Mouse (Mus musculus): ENCODE data around the gene Sulf2. TPM values are rescaled to one million over a fixed set of nuclear protein-coding genes. Genes with fewer than 3 reads are reported as not detected.

Gene Sulf2
- polyA plus RNA-seq, 1 experiment: 119 TPM

DNA sequence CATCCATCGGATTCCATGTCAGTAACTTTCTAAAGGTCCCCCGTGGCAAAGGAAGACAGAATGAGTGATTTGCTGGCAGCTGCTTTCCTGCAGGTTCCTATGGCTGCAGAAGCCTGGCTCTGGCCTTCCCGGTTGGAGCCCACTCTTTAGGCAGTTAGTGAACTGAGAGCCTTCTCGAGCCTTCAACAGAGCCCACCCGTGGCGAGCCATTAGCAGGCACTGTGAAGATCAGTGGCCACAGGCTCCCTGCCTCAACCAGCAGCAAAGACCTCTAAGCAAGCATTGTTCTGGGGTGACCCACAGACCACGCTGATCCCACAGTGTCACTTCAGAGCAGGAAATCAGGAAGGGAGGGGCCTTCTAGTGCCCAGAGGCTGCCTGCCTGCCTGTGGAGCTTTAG lies 13.4 kb upstream of the Sulf2 start:
- no peak overlapping the region for H3K27ac ChIP-seq (ENCODE audit: insufficient read depth, low read length)
- H3K4me1 ChIP-seq (ENCODE audit: control insufficient read depth, insufficient read depth, low read length): peaks cover 10% of the 10 kb centered on the region
- no peak overlapping the region for H3K9ac ChIP-seq (ENCODE audit: low read depth, poor library complexity, severe bottlenecking)

DNA sequence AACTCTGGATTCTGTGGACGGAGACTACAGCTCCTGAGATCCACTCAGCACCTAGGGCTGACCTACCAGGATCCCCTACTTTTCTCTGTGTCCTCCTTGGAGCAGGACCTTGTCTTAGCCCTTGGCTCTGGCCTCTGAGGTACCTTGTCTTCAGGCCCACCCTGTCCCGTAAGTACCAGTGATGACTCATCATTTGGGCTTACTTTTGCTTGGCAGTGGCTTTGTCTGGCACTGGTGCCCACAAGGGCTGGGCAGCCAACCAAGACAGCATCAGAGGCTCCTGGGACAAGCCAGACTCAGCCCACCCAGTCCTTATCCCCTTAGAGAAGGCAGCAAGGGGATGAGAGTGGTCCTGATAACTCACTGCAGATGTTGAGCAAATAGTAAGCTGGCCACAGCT lies 11.9 kb upstream of the Sulf2 start:
- no peak for TF ChIP-seq EP300 (IDR thresholded peaks at IDR 0.05; ENCODE audit: insufficient read depth, low read depth, low read length)
- no peak for TF ChIP-seq CTCF (IDR thresholded peaks at IDR 0.05; ENCODE audit: low read depth, low read length)
- TF ChIP-seq POLR2A (IDR thresholded peaks at IDR 0.05; ENCODE audit: insufficient read depth, low read length): no peak
- Histone ChIP-seq H3K27ac (ENCODE audit: insufficient read depth, low read length) (no peak overlapping the region), H3K9ac (ENCODE audit: low read depth, poor library complexity, severe bottlenecking) (no peak overlapping the region), H3K27me3 (ENCODE audit: control insufficient read depth, insufficient read depth, low read length, poor library complexity, severe bottlenecking) (no peaks in the 10 kb centered on the region), H3K4me1 (ENCODE audit: control insufficient read depth, insufficient read depth, low read length) (peaks cover 12% of the 10 kb centered on the region), H3K9me3 (replicated peaks; ENCODE audit: control insufficient read depth, insufficient read depth, low read length, poor library complexity, severe bottlenecking) (no peaks in the 10 kb centered on the region), H3K4me3 (ENCODE audit: low read depth, low read length) (no peak overlapping the region), H3K36me3 (ENCODE audit: control insufficient read depth, insufficient read depth, low read length, poor library complexity, severe bottlenecking) (no peaks in the 10 kb centered on the region)

More for the DNA sequence above, 13.4 kb upstream of the Sulf2 start:
- Histone ChIP-seq H3K27me3 (ENCODE audit: control insufficient read depth, insufficient read depth, low read length, poor library complexity, severe bottlenecking) (no peaks in the 10 kb centered on the region), H3K36me3 (ENCODE audit: control insufficient read depth, insufficient read depth, low read length, poor library complexity, severe bottlenecking) (no peaks in the 10 kb centered on the region), H3K9me3 (replicated peaks; ENCODE audit: control insufficient read depth, insufficient read depth, low read length, poor library complexity, severe bottlenecking) (no peaks in the 10 kb centered on the region), H3K4me3 (ENCODE audit: low read depth, low read length) (no peak overlapping the region)
- TF ChIP-seq EP300 (IDR thresholded peaks at IDR 0.05; ENCODE audit: insufficient read depth, low read depth, low read length): no peak
- no peak for TF ChIP-seq CTCF (IDR thresholded peaks at IDR 0.05; ENCODE audit: low read depth, low read length)
- TF ChIP-seq POLR2A (IDR thresholded peaks at IDR 0.05; ENCODE audit: insufficient read depth, low read length): no peak

DNA sequence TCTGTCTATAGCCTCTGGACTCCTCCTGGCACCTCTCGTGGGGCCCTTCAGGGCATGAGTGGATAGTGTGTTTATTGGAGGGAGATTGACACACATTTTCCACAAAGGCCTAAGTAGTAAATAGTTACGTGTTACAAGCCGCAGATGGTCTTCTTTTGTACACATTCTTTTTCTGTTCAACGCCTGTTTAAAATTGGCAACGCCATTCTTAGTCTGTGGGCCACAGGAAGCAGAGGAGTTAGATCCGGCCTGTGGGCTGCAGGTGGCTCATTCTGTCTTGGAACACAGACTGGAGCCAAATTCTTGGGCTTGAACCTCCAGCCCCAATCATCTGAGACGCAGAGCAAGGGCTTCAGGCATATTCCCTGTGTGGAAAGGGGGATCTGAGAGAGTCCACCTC lies 9.9 kb upstream of the Sulf2 start:
- Histone ChIP-seq H3K9ac (ENCODE audit: low read depth, poor library complexity, severe bottlenecking) (no peak overlapping the region), H3K4me1 (ENCODE audit: control insufficient read depth, insufficient read depth, low read length) (peaks cover 12% of the 10 kb centered on the region), H3K27ac (ENCODE audit: insufficient read depth, low read length) (no peak overlapping the region), H3K9me3 (replicated peaks; ENCODE audit: control insufficient read depth, insufficient read depth, low read length, poor library complexity, severe bottlenecking) (no peaks in the 10 kb centered on the region), H3K36me3 (ENCODE audit: control insufficient read depth, insufficient read depth, low read length, poor library complexity, severe bottlenecking) (no peaks in the 10 kb centered on the region), H3K4me3 (ENCODE audit: low read depth, low read length) (no peak overlapping the region), H3K27me3 (ENCODE audit: control insufficient read depth, insufficient read depth, low read length, poor library complexity, severe bottlenecking) (no peaks in the 10 kb centered on the region)
- TF ChIP-seq POLR2A (IDR thresholded peaks at IDR 0.05; ENCODE audit: insufficient read depth, low read length) (no peak), CTCF (IDR thresholded peaks at IDR 0.05; ENCODE audit: low read depth, low read length) (no peak), EP300 (IDR thresholded peaks at IDR 0.05; ENCODE audit: insufficient read depth, low read depth, low read length) (no peak)

DNA sequence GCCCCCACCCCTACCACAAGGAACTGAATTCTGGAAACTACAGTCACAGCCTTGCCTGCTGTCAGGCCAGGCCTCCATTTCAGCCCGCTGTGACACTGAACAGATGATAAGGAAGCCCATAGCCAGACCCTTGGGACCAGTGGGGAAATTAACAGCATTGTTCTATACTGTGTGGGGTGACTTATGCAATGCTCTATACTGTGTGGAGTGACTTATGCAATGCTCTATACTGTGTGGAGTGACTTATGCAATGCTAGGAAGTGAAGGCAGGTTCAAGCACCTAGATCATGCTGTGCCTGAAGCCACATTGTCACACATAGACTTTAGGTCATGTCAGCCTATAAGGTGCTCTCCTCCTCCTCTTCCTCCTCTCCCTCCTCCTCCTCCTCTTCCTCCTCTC lies 9.1 kb upstream of the Sulf2 start:
- no peaks in the 10 kb centered on the region for H3K27me3 ChIP-seq (ENCODE audit: control insufficient read depth, insufficient read depth, low read length, poor library complexity, severe bottlenecking)
- no peak overlapping the region for H3K4me3 ChIP-seq (ENCODE audit: low read depth, low read length)
- no peak overlapping the region for H3K9ac ChIP-seq (ENCODE audit: low read depth, poor library complexity, severe bottlenecking)
- H3K27ac ChIP-seq (ENCODE audit: insufficient read depth, low read length): no peak overlapping the region
- H3K9me3 ChIP-seq (replicated peaks; ENCODE audit: control insufficient read depth, insufficient read depth, low read length, poor library complexity, severe bottlenecking): no peaks in the 10 kb centered on the region
- peaks cover 12% of the 10 kb centered on the region for H3K4me1 ChIP-seq (ENCODE audit: control insufficient read depth, insufficient read depth, low read length)
- TF ChIP-seq EP300 (IDR thresholded peaks at IDR 0.05; ENCODE audit: insufficient read depth, low read depth, low read length) (no peak), CTCF (IDR thresholded peaks at IDR 0.05; ENCODE audit: low read depth, low read length) (no peak), POLR2A (IDR thresholded peaks at IDR 0.05; ENCODE audit: insufficient read depth, low read length) (no peak)
- no peaks in the 10 kb centered on the region for H3K36me3 ChIP-seq (ENCODE audit: control insufficient read depth, insufficient read depth, low read length, poor library complexity, severe bottlenecking)

DNA sequence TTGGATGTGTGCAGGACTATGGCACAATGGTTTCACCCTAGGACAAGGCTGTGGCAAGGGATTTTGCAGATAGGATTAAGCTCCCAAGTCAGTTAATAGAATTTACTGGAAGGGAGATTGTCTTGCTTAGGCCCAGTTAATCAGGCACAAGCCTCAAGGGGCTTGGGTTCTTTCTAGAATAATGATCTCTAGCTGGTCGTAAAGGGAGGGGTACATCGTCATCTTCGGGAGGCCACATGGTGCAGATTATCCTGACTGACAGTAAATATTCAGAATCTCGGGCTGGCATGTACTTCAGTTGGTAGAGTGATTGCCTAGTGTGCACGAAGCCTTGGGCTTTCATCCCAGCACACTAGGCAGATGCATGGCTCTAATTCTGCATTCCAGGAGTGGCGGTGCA lies 8.5 kb upstream of the Sulf2 start:
- H3K4me1 ChIP-seq (ENCODE audit: control insufficient read depth, insufficient read depth, low read length): peaks cover 9% of the 10 kb centered on the region
- no peak overlapping the region for H3K4me3 ChIP-seq (ENCODE audit: low read depth, low read length)
- TF ChIP-seq EP300 (IDR thresholded peaks at IDR 0.05; ENCODE audit: insufficient read depth, low read depth, low read length) (no peak), CTCF (IDR thresholded peaks at IDR 0.05; ENCODE audit: low read depth, low read length) (no peak), POLR2A (IDR thresholded peaks at IDR 0.05; ENCODE audit: insufficient read depth, low read length) (no peak)
- H3K27ac ChIP-seq (ENCODE audit: insufficient read depth, low read length): no peak overlapping the region
- H3K27me3 ChIP-seq (ENCODE audit: control insufficient read depth, insufficient read depth, low read length, poor library complexity, severe bottlenecking): no peaks in the 10 kb centered on the region
- H3K9me3 ChIP-seq (replicated peaks; ENCODE audit: control insufficient read depth, insufficient read depth, low read length, poor library complexity, severe bottlenecking): no peaks in the 10 kb centered on the region
- H3K9ac ChIP-seq (ENCODE audit: low read depth, poor library complexity, severe bottlenecking): no peak overlapping the region
- H3K36me3 ChIP-seq (ENCODE audit: control insufficient read depth, insufficient read depth, low read length, poor library complexity, severe bottlenecking): no peaks in the 10 kb centered on the region

DNA sequence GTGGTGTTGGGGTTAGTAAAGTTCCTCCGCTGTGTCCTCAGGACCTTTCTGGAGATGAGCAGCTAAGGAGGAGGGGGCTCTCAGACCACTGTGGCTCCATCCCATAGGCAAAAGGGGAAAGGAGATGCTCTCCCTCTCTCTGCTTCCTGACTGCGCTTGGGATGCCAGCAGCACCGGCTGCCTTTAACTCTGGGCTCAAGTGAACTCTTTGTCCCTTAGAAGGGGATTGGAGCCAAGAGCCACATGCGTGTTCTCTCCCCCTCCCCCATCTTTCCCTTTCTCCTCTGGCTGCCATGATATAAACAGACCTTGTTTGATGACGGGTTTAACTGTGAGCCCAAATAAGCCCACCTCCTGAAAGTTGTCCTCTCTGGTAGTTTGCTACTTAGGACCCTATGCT lies 7.8 kb upstream of the Sulf2 start:
- Histone ChIP-seq H3K4me3 (ENCODE audit: low read depth, low read length) (no peak overlapping the region), H3K36me3 (ENCODE audit: control insufficient read depth, insufficient read depth, low read length, poor library complexity, severe bottlenecking) (no peaks in the 10 kb centered on the region), H3K9me3 (replicated peaks; ENCODE audit: control insufficient read depth, insufficient read depth, low read length, poor library complexity, severe bottlenecking) (no peaks in the 10 kb centered on the region), H3K4me1 (ENCODE audit: control insufficient read depth, insufficient read depth, low read length) (peaks cover 3% of the 10 kb centered on the region), H3K27me3 (ENCODE audit: control insufficient read depth, insufficient read depth, low read length, poor library complexity, severe bottlenecking) (no peaks in the 10 kb centered on the region), H3K27ac (ENCODE audit: insufficient read depth, low read length) (no peak overlapping the region), H3K9ac (ENCODE audit: low read depth, poor library complexity, severe bottlenecking) (no peak overlapping the region)
- TF ChIP-seq CTCF (IDR thresholded peaks at IDR 0.05; ENCODE audit: low read depth, low read length): no peak

Data from ES-Bruce4 (cell line).